Mouse (Mus musculus): ENCODE measurements around the gene Rtel1. TPM values are rescaled to one million over a fixed set of nuclear protein-coding genes. Genes with fewer than 3 reads are reported as not detected.

Gene Rtel1
- polyA plus RNA-seq (2014; fragmentation: Nextera tagmentation; extraction: Ambion mirVana): 53.7 and 61.8 TPM in 2 replicates

- WGBS: 7% methylated on average over 40 of the region's 40 CpGs
- H3K27me3 ChIP-seq (ENCODE audit: control insufficient read depth, insufficient read depth, low read length): peaks cover 6% of the 10 kb centered on the region; the same call in 1 of the 2 replicates
- H3K4me2 ChIP-seq (ENCODE audit: low read depth): peak within 1 kb of the TSS; percentile 68
- H3K9me3 ChIP-seq (ENCODE audit: control insufficient read depth, low read length): no peaks in the 10 kb centered on the region
- peak within 1 kb of the TSS; percentile 58 for H3K9ac ChIP-seq (ENCODE audit: low read length)
- H3K4me3 ChIP-seq (ENCODE audit: low read depth, low read length): peak within 1 kb of the TSS; percentile 60
- H3K36me3 ChIP-seq (ENCODE audit: control insufficient read depth, insufficient read depth, low read length): no peaks in the 10 kb centered on the region; the same call in 1 of the 2 replicates
- ATAC-seq (ENCODE audit: insufficient read depth, low FRiP score, low TSS enrichment) (peak; percentile 86), DNase-seq (ENCODE audit: low spot score) (peak; percentile 92)
- H3K4me1 ChIP-seq (ENCODE audit: control insufficient read depth, insufficient read depth, low read length): peaks cover 2% of the 10 kb centered on the region; the same call in 1 of the 2 replicates
- H3K27ac ChIP-seq (ENCODE audit: low read depth, low read length): peak within 1 kb of the TSS; percentile 36; the same call in 1 of the 2 replicates
Measured at GRCm38 (mm10) chr2:181319248-181320102, at the start of gene Rtel1. Gene Rtel1, plus strand, starts transcription at chr2:181319739.

GRCm38 (mm10) chr2:181272092-181272491 is 47.4 kb upstream of the Rtel1 start:
- Histone ChIP-seq H3K4me2 (ENCODE audit: low read depth) (no peak overlapping the region), H3K9me3 (ENCODE audit: control insufficient read depth, low read length) (no peaks in the 10 kb centered on the region), H3K36me3 (ENCODE audit: control insufficient read depth, insufficient read depth, low read length) (peaks cover 6% of the 10 kb centered on the region), H3K9ac (ENCODE audit: low read length) (no peak overlapping the region), H3K27ac (ENCODE audit: low read depth, low read length) (no peak overlapping the region), H3K4me1 (ENCODE audit: control insufficient read depth, insufficient read depth, low read length) (no peaks in the 10 kb centered on the region), H3K4me3 (ENCODE audit: low read depth, low read length) (no peak overlapping the region), H3K27me3 (ENCODE audit: control insufficient read depth, insufficient read depth, low read length) (no peaks in the 10 kb centered on the region)
- no peak for DNase-seq (ENCODE audit: low spot score)
- no peak for ATAC-seq (ENCODE audit: insufficient read depth, low FRiP score, low TSS enrichment)
- WGBS: 89% methylated on average over 2 of the region's 2 CpGs

GRCm38 (mm10) chr2:181273829-181274228 is 45.7 kb upstream of the Rtel1 start:
- 95% methylated on average over 2 of the region's 2 CpGs for WGBS
- Histone ChIP-seq H3K36me3 (ENCODE audit: control insufficient read depth, insufficient read depth, low read length) (peaks cover 5% of the 10 kb centered on the region), H3K27ac (ENCODE audit: low read depth, low read length) (no peak overlapping the region), H3K4me2 (ENCODE audit: low read depth) (no peak overlapping the region), H3K4me1 (ENCODE audit: control insufficient read depth, insufficient read depth, low read length) (no peaks in the 10 kb centered on the region), H3K9me3 (ENCODE audit: control insufficient read depth, low read length) (no peaks in the 10 kb centered on the region), H3K4me3 (ENCODE audit: low read depth, low read length) (no peak overlapping the region), H3K27me3 (ENCODE audit: control insufficient read depth, insufficient read depth, low read length) (no peaks in the 10 kb centered on the region), H3K9ac (ENCODE audit: low read length) (no peak overlapping the region)
- ATAC-seq (ENCODE audit: insufficient read depth, low FRiP score, low TSS enrichment) (no peak), DNase-seq (ENCODE audit: low spot score) (no peak)

DNA sequence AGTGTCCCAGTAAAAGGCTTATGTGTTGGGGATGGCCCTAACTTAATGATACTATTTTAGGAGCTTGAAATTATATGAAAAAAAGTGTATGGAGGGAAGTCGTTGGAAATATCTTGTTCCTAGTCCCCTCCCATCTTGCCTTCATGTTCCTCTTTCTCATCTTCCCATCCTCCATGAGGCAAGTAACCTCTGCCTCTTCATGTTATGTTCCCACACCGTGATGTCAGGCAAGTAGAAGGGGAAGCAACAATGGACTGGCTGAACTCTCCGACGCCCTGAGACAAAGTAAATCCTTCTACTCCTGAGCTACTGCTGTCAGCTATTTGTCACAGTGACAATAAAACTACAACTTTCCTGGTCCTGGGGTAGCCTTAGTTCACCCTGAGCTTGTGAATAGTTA is 44.9 kb upstream of the Rtel1 start:
- Histone ChIP-seq H3K4me1 (ENCODE audit: control insufficient read depth, insufficient read depth, low read length) (no peaks in the 10 kb centered on the region), H3K36me3 (ENCODE audit: control insufficient read depth, insufficient read depth, low read length) (peaks cover 5% of the 10 kb centered on the region), H3K27ac (ENCODE audit: low read depth, low read length) (no peak overlapping the region)

DNA sequence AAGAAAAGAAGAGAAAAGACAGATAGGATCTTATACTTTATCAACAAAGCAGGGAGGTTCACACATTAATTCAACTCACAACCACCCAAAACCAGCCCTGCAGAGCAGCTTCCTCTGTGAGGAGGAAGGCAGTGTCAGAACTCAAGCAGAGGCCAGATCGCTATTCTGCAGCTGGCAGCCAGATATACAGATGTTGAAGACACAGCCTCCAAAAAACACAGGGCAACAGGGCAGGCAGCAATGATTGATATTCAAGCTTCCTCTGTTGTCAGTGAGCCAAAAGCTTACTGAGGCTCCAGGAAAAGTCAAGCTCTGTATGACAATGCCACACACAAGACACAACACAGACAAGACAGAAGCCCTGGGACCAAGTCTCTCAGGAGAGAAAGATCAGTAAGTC is 42.8 kb upstream of the Rtel1 start:
- H3K4me2 ChIP-seq (ENCODE audit: low read depth): no peak overlapping the region
- H3K4me3 ChIP-seq (ENCODE audit: low read depth, low read length): no peak overlapping the region
- no peak overlapping the region for H3K9ac ChIP-seq (ENCODE audit: low read length)
- no peaks in the 10 kb centered on the region for H3K4me1 ChIP-seq (ENCODE audit: control insufficient read depth, insufficient read depth, low read length)
- no peaks in the 10 kb centered on the region for H3K27me3 ChIP-seq (ENCODE audit: control insufficient read depth, insufficient read depth, low read length)
- H3K27ac ChIP-seq (ENCODE audit: low read depth, low read length): no peak overlapping the region
- 83% methylated on average over 1 of the region's 1 CpGs for WGBS
- H3K9me3 ChIP-seq (ENCODE audit: control insufficient read depth, low read length): no peaks in the 10 kb centered on the region
- peaks cover 5% of the 10 kb centered on the region; the same call in 1 of the 2 replicates for H3K36me3 ChIP-seq (ENCODE audit: control insufficient read depth, insufficient read depth, low read length)
- ATAC-seq (ENCODE audit: insufficient read depth, low FRiP score, low TSS enrichment) (no peak), DNase-seq (ENCODE audit: low spot score) (no peak)

More for the DNA sequence above, 44.9 kb upstream of the Rtel1 start:
- 81% methylated on average over 4 of the region's 4 CpGs for WGBS
- ATAC-seq (ENCODE audit: insufficient read depth, low FRiP score, low TSS enrichment) (no peak), DNase-seq (ENCODE audit: low spot score) (no peak)
- no peaks in the 10 kb centered on the region for H3K27me3 ChIP-seq (ENCODE audit: control insufficient read depth, insufficient read depth, low read length)
- no peak overlapping the region for H3K4me3 ChIP-seq (ENCODE audit: low read depth, low read length)
- H3K9ac ChIP-seq (ENCODE audit: low read length): no peak overlapping the region
- no peaks in the 10 kb centered on the region for H3K9me3 ChIP-seq (ENCODE audit: control insufficient read depth, low read length)
- H3K4me2 ChIP-seq (ENCODE audit: low read depth): no peak overlapping the region

- no peak for ATAC-seq (ENCODE audit: insufficient read depth, low FRiP score, low TSS enrichment)
- no peaks in the 10 kb centered on the region for H3K9me3 ChIP-seq (ENCODE audit: control insufficient read depth, low read length)
- no peaks in the 10 kb centered on the region for H3K27me3 ChIP-seq (ENCODE audit: control insufficient read depth, insufficient read depth, low read length)
- no peaks in the 10 kb centered on the region for H3K4me1 ChIP-seq (ENCODE audit: control insufficient read depth, insufficient read depth, low read length)
- DNase-seq (ENCODE audit: low spot score): no peak
- 76% methylated on average over 3 of the region's 3 CpGs for WGBS
- peaks cover 5% of the 10 kb centered on the region; the same call in 1 of the 2 replicates for H3K36me3 ChIP-seq (ENCODE audit: control insufficient read depth, insufficient read depth, low read length)
- H3K4me3 ChIP-seq (ENCODE audit: low read depth, low read length): no peak overlapping the region
- H3K4me2 ChIP-seq (ENCODE audit: low read depth): no peak overlapping the region
- H3K27ac ChIP-seq (ENCODE audit: low read depth, low read length): no peak overlapping the region
- no peak overlapping the region for H3K9ac ChIP-seq (ENCODE audit: low read length)
Measured at GRCm38 (mm10) chr2:181277866-181278265, 41.7 kb upstream of the Rtel1 start.

DNA sequence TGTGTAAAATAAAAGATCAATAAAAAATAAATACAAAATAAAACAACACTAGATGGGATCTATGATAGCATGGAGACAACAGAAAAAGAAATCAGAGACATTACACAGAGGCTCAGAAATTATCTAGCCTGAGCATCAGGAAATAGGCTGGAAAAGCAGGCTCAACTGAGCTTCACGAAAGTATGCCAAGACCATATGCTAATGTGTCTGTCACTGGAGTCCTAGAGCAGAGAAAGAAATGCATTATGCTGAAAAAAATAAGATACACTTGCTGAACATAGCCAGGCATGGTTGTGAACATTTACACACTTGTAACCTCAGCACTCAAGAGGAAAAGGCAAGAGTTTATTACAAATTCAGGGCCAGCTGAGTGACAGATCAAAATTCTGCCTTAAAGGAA is 39.6 kb upstream of the Rtel1 start:
- 93% methylated on average over 1 of the region's 1 CpGs for WGBS
- H3K36me3 ChIP-seq (ENCODE audit: control insufficient read depth, insufficient read depth, low read length): peaks cover 2% of the 10 kb centered on the region

GRCm38 (mm10) chr2:181286629-181287337 is 32.8 kb upstream of the Rtel1 start:
- no peak for ATAC-seq (ENCODE audit: insufficient read depth, low FRiP score, low TSS enrichment)
- H3K9me3 ChIP-seq (ENCODE audit: control insufficient read depth, low read length): no peaks in the 10 kb centered on the region
- H3K36me3 ChIP-seq (ENCODE audit: control insufficient read depth, insufficient read depth, low read length): no peaks in the 10 kb centered on the region; the same call in 1 of the 2 replicates
- WGBS: 52% methylated on average over 6 of the region's 6 CpGs
- peaks cover 7% of the 10 kb centered on the region for H3K4me1 ChIP-seq (ENCODE audit: control insufficient read depth, insufficient read depth, low read length)
- H3K27ac ChIP-seq (ENCODE audit: low read depth, low read length): peak overlapping the region; percentile 94
- H3K4me2 ChIP-seq (ENCODE audit: low read depth): peak overlapping the region; percentile 70
- H3K27me3 ChIP-seq (ENCODE audit: control insufficient read depth, insufficient read depth, low read length): no peaks in the 10 kb centered on the region
- H3K4me3 ChIP-seq (ENCODE audit: low read depth, low read length): peak overlapping the region; percentile 60
- H3K9ac ChIP-seq (ENCODE audit: low read length): peak overlapping the region; percentile 93
- no peak for DNase-seq (ENCODE audit: low spot score)

More for the DNA sequence above, 39.6 kb upstream of the Rtel1 start:
- Histone ChIP-seq H3K27ac (ENCODE audit: low read depth, low read length) (no peak overlapping the region), H3K27me3 (ENCODE audit: control insufficient read depth, insufficient read depth, low read length) (no peaks in the 10 kb centered on the region), H3K9ac (ENCODE audit: low read length) (no peak overlapping the region), H3K9me3 (ENCODE audit: control insufficient read depth, low read length) (no peaks in the 10 kb centered on the region), H3K4me2 (ENCODE audit: low read depth) (no peak overlapping the region), H3K4me3 (ENCODE audit: low read depth, low read length) (no peak overlapping the region), H3K4me1 (ENCODE audit: control insufficient read depth, insufficient read depth, low read length) (no peaks in the 10 kb centered on the region)
- no peak for ATAC-seq (ENCODE audit: insufficient read depth, low FRiP score, low TSS enrichment)
- no peak for DNase-seq (ENCODE audit: low spot score)

Measured in neural tube, embryonic 11.5 days (tissue).